Mouse (Mus musculus) testis, postnatal 10 days (tissue): ENCODE measurements around the gene Cstf1.

Experiments
- DNase-seq: peaks from one replicate; pipeline ENCODE4 v3.0.0; 2021; ENCODE audit warnings: low spot score

Gene Cstf1

DNA sequence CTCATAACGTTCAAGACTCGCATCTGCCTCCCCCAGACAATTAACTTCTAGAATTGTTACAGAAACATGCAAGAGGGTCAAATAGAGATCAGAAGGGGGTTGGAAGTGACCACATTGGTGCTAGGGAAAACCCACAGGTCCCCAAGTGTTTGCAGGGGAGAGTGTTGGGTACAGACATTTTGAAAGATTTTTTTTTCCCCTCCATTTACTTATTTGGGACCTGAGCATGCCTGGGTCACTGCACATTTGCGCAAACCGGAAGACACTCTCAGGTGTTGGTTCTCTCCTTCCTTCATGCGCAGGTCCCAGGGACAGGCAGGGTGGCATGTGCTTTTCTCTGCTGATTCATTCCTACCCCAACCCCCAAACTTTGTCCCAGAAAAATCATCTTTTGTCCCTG is 46.4 kb downstream of the Cstf1 start:
- no peak for DNase-seq

DNA sequence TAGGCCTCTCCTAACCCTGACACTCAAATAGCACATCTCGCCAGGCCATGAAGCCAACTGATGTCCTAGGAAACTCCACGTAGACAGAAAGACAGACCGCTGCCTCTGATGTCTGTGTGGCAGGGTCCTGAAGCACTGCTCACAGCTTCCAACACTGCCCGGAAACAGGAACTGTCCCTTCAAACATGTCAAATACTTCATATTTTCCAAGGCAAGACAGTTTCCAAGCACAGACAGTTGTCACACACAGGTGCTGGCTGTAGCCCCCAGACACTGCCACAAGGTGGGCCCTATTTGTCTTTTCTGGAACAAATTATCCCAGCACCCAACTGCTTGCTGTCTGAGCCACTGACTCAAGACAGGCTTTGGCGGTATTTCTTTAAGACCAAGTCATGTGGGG is 47.7 kb downstream of the Cstf1 start:
- DNase-seq: no peak

DNA sequence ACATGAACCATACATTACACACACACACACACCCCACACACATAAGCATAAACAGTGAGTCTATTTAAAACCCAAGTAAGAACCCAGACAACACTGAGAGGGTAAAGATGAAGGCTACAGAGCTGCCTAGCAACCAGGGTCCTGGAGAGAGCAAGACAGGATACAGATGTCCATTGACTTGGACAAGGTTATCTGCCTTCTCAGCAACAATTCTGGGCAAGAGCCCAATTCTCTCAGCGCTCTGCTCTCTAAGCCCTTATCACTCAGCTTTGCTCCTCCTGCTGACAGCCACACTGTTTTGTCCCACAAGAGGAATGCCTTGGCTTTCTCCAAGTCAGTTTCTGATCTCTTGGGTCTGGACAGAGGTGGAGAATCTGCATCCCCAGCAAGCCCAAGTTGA is 60.1 kb downstream of the Cstf1 start:
- peak; percentile 57 for DNase-seq
